9 mouse cellular contexts compared by ENCODE assay signal in the genomic region with DNA sequence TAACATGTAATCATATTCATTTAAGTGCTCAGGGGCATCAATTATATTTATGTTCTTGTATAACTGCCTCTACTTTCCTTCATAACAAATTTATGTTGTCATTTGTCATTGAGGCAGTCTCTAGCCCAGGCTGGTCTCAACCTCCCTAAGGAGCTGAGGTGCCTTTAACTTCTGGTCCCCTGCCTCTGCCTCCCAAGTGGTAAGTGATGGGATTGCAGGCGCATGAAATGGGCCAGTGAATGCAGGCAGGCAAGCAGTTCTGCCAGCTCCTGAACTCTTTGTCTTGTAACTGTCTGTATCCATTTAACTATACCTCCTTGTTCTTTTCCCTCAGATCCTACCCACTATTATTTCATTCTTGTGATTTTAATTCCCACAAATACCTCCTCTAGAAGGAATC. TPM values are rescaled to one million over a fixed set of nuclear protein-coding genes. Genes with fewer than 3 reads are reported as not detected.
A peak's percentile ranks its signal among the peaks of the same experiment; 100 is the strongest.
DNase-seq lines count a peak whose midpoint lies in the region; ATAC-seq and TF ChIP-seq lines count a peak whose summit lies in the region.
"Had no signal": no experiment of that assay in that cellular context is flagged by ENCODE, and none has a peak within 500 bp of the region (broad histone marks: within the 10 kb centered on the region; RNA-seq: fewer than 3 reads in every experiment).

No protein-coding gene starts in this region.

- CTCF ChIA-PET in Patski (lab: Charles Lee): no interaction called here

- WGBS in lung, embryonic 14.5 days: 22% methylated on average over 1 of the region's 1 CpGs
- 30% methylated on average over 1 of the region's 1 CpGs for WGBS in small intestine, adult 2 months
- 42% methylated on average over 1 of the region's 1 CpGs for WGBS in kidney, embryonic 16.5 days

- TF ChIP-seq CTCF in lung, embryonic 14.5 days (IDR thresholded peaks at IDR 0.05; ENCODE audit: low read depth): peak; percentile 49
- peak; percentile 48 for TF ChIP-seq CTCF in Patski (IDR thresholded peaks at IDR 0.05)
- peak; percentile 34; the same call in 1 of the 2 replicates for TF ChIP-seq CTCF in small intestine, adult 2 months (IDR thresholded peaks at IDR 0.05; ENCODE audit: extremely low read depth, insufficient read length, insufficient replicate concordance, low read depth, low read length)

- H3K36me3 ChIP-seq in lung, embryonic 14.5 days (ENCODE audit: insufficient read depth): no peaks in the 10 kb centered on the region
- no peaks in the 10 kb centered on the region for H3K36me3 ChIP-seq in small intestine, adult 2 months (ENCODE audit: control insufficient read depth, insufficient read depth, low read length)
- H3K36me3 ChIP-seq in kidney, embryonic 16.5 days (ENCODE audit: insufficient read depth, low read length): no peaks in the 10 kb centered on the region
- H3K36me3 ChIP-seq: liver, embryonic 15.5 days had no signal

- no peaks in the 10 kb centered on the region for H3K27me3 ChIP-seq in lung, embryonic 14.5 days (ENCODE audit: insufficient read depth, low read length)
- H3K27me3 ChIP-seq in Patski: peaks cover 4% of the 10 kb centered on the region
- H3K27me3 ChIP-seq in small intestine, adult 2 months (ENCODE audit: control insufficient read depth, insufficient read depth, low read length): no peaks in the 10 kb centered on the region
- H3K27me3 ChIP-seq in kidney, embryonic 16.5 days (ENCODE audit: insufficient read depth, low read length): no peaks in the 10 kb centered on the region
- H3K27me3 ChIP-seq: liver, embryonic 15.5 days had no signal

- no peaks in the 10 kb centered on the region for H3K4me1 ChIP-seq in lung, embryonic 14.5 days (ENCODE audit: insufficient read depth)
- H3K4me1 ChIP-seq in small intestine, adult 2 months (ENCODE audit: control insufficient read depth, insufficient read depth, insufficient read length, low read length): no peaks in the 10 kb centered on the region
- no peaks in the 10 kb centered on the region for H3K4me1 ChIP-seq in kidney, embryonic 16.5 days (ENCODE audit: insufficient read depth, low read length)
- H3K4me1 ChIP-seq: liver, embryonic 15.5 days had no signal

- no peak for ATAC-seq in lung, embryonic 14.5 days (ENCODE audit: insufficient read depth)
- no peak for ATAC-seq in Patski
- no peak for ATAC-seq in kidney, embryonic 16.5 days (ENCODE audit: low FRiP score, low TSS enrichment)

- no peak overlapping the region for H3K4me2 ChIP-seq in lung, embryonic 14.5 days
- H3K4me2 ChIP-seq in kidney, embryonic 16.5 days (replicated peaks; ENCODE audit: low read depth, low read length): no peak overlapping the region
- H3K4me2 ChIP-seq: liver, embryonic 15.5 days had no signal

- no peak overlapping the region for H3K27ac ChIP-seq in lung, embryonic 14.5 days (ENCODE audit: low read depth)
- H3K27ac ChIP-seq in small intestine, adult 2 months (ENCODE audit: insufficient read depth, low read depth, low read length): no peak overlapping the region
- no peak overlapping the region for H3K27ac ChIP-seq in kidney, embryonic 16.5 days (ENCODE audit: low read length)
- H3K27ac ChIP-seq: liver, embryonic 15.5 days had no signal

- in situ Hi-C loops in Patski (cut with MboI; ENCODE audit: low pct_unique_long_range_greater_than_20kb): no loop called here

- no peaks in the 10 kb centered on the region for H3K9me3 ChIP-seq in lung, embryonic 14.5 days (ENCODE audit: low read depth, low read length)
- H3K9me3 ChIP-seq in kidney, embryonic 16.5 days (ENCODE audit: low read length): no peaks in the 10 kb centered on the region
- H3K9me3 ChIP-seq: liver, embryonic 15.5 days had no signal

- POLR2A ChIA-PET in Patski (lab: Charles Lee): no interaction called here

- peak; percentile 9 for DNase-seq in gastrocnemius, adult 18-20 months (ENCODE audit: low spot score)
- DNase-seq in gastrocnemius, postnatal 4 days (ENCODE audit: low spot score in 2 of 2): no peak
- DNase-seq in lung, embryonic 14.5 days: peak; percentile 31
- no peak for DNase-seq in lung, postnatal 25 days (ENCODE audit: low spot score)
- DNase-seq in Patski (ENCODE audit: low read depth, low spot score): no peak
- DNase-seq in ovary, adult 18-20 months (ENCODE audit: low spot score): no peak

- no peak for TF ChIP-seq POLR2A in small intestine, adult 2 months (IDR thresholded peaks at IDR 0.05; ENCODE audit: low read depth, low read length)

- no peak overlapping the region for H3K4me3 ChIP-seq in lung, embryonic 14.5 days (ENCODE audit: low read depth, low read length)
- no peak overlapping the region for H3K4me3 ChIP-seq in small intestine, adult 2 months (ENCODE audit: low read depth, low read length)
- H3K4me3 ChIP-seq in kidney, embryonic 16.5 days (ENCODE audit: low read length): no peak overlapping the region
- H3K4me3 ChIP-seq: liver, embryonic 15.5 days had no signal

- H3K9ac ChIP-seq in lung, embryonic 14.5 days: no peak overlapping the region
- no peak overlapping the region for H3K9ac ChIP-seq in kidney, embryonic 16.5 days (replicated peaks; ENCODE audit: low read length)
- H3K9ac ChIP-seq: liver, embryonic 15.5 days had no signal

RNA-seq across cellular contexts. Expression of gene Prrx1, which starts 31.4 kb away (rescaled TPM):
- total RNA-seq in gastrocnemius, adult 18-20 months (2021): 10 to 100 TPM; 43.6 to 51.3 TPM
- 10 to 100 TPM; 92.7 to 95.0 TPM for total RNA-seq in gastrocnemius, postnatal 4 days (2021)
- polyA plus RNA-seq in lung, embryonic 14.5 days (2014; fragmentation: Nextera tagmentation; extraction: Ambion mirVana): 7.7 and 7.8 TPM in 2 replicates
- polyA plus RNA-seq in Patski (2021): 0.04 TPM
- polyA plus RNA-seq in small intestine, adult 2 months (2012; rRNA removed): 0.76 and 0.84 TPM in 2 replicates
- polyA plus RNA-seq in kidney, embryonic 16.5 days (2015; fragmentation: Nextera tagmentation; extraction: Ambion mirVana): 6.8 and 7.0 TPM in 2 replicates

RNA-seq across cellular contexts. Expression of gene Gorab, which starts 58.5 kb away (rescaled TPM):
- total RNA-seq in gastrocnemius, adult 18-20 months (2021): 1 to 10 TPM; 2.2 to 2.4 TPM
- 1 to 10 TPM; 8.1 to 8.2 TPM for total RNA-seq in gastrocnemius, postnatal 4 days (2021)
- polyA plus RNA-seq in lung, embryonic 14.5 days (2014; fragmentation: Nextera tagmentation; extraction: Ambion mirVana): 23.6 and 24.7 TPM in 2 replicates
- 22.4 TPM for polyA plus RNA-seq in Patski (2021)
- polyA plus RNA-seq in small intestine, adult 2 months (2012; rRNA removed): 0.57 and 0.87 TPM in 2 replicates
- 21.9 and 22.2 TPM in 2 replicates for polyA plus RNA-seq in kidney, embryonic 16.5 days (2015; fragmentation: Nextera tagmentation; extraction: Ambion mirVana)

Comparison
In these comparisons a context has a peak if more than half of its experiments do, and no peak if none do; other contexts are left out.
1. DNase-seq: peak in gastrocnemius, adult 18-20 months (single experiment) and lung, embryonic 14.5 days (single experiment); none in gastrocnemius, postnatal 4 days (0 of 2), lung, postnatal 25 days (single experiment), Patski (single experiment) and ovary, adult 18-20 months (single experiment).
2. RNA of gene Gorab, which starts 58.5 kb away (polyA plus RNA-seq): 23.6 to 24.7 TPM in lung, embryonic 14.5 days, 22.4 TPM in Patski (single experiment) and 21.9 to 22.2 TPM in kidney, embryonic 16.5 days; 0.57 to 0.87 TPM in small intestine, adult 2 months; every median in the first group is over 10 times any median in the second.
3. Peak in every context shown above with its lines, with median percentiles within 50 percentile points of each other: CTCF ChIP-seq.